Comparison of ENCODE assay signal across 18 mouse cellular contexts in the genomic region with DNA sequence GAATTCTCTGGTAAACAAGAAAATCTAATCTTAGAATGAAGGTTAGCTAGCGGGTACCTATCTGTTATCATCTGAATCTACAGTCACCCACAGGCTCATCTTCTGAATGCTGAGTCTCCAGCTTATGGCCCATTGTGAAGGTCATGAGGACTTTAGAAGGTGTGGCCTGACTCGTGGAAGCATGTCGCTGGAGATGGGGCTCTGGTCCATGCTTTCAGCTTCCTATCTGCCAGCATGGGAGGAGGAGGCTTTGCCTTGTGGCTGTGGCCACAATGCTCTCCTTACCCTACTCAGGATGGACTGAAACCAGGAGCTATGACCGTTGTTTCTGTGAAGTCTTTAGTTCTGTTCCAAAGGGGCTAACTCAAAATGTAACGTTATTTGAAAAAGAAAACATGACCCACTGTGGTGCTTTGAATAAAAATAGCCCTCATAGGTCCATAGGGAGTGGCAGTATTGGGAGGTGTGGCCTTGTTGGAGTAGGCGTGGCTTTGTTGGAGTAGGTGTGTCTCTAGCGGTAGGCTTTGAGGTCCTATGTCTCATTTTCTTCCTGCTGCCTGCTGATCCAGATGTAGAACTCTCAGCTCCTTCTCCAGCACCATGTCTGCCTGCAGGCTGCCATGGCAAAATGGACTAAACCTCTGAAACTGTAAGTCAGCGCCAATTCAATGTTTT.
"Had no signal": no experiment of that assay in that cellular context is flagged by ENCODE, and none has a peak within 500 bp of the region (broad histone marks: within the 10 kb centered on the region; RNA-seq: fewer than 3 reads in every experiment).

No protein-coding gene starts in this region.

- H3K27me3 ChIP-seq: midbrain, embryonic 12.5 days; neural tube, embryonic 13.5 days; neural tube, embryonic 15.5 days had no signal

- H3K4me3 ChIP-seq: midbrain, embryonic 10.5 days; midbrain, embryonic 12.5 days; myocyte; neural tube, embryonic 13.5 days; neural tube, embryonic 15.5 days had no signal

- DNase-seq: lung, embryonic 14.5 days; lung, postnatal 10 days; lung, postnatal 4 days; midbrain, embryonic 14.5 days; retina, postnatal 1 day; right cerebral cortex, adult 18-20 months; right cerebral cortex, postnatal 25 days; right cerebral cortex, postnatal 4 days; spleen, adult 18-20 months; thymus, adult 18-20 months; thymus, postnatal 14 days; thymus, postnatal 36 days had no signal

- ATAC-seq: midbrain, embryonic 16.5 days had no signal

- H3K9ac ChIP-seq: lung, embryonic 14.5 days; midbrain, embryonic 12.5 days; neural tube, embryonic 13.5 days; neural tube, embryonic 15.5 days had no signal

- H3K4me2 ChIP-seq: lung, embryonic 14.5 days; midbrain, embryonic 12.5 days; neural tube, embryonic 13.5 days; neural tube, embryonic 15.5 days had no signal

- H3K27ac ChIP-seq: midbrain, embryonic 10.5 days; midbrain, embryonic 12.5 days; neural tube, embryonic 13.5 days; neural tube, embryonic 15.5 days had no signal

- H3K9me3 ChIP-seq: midbrain, embryonic 12.5 days; neural tube, embryonic 13.5 days; neural tube, embryonic 15.5 days had no signal

- H3K36me3 ChIP-seq: midbrain, embryonic 10.5 days; midbrain, embryonic 12.5 days; neural tube, embryonic 13.5 days; neural tube, embryonic 15.5 days had no signal
